Mouse (Mus musculus): ENCODE results near the gene Rybp.

- TF ChIP-seq CTCF (IDR thresholded peaks at IDR 0.05) (no peak), EP300 (IDR thresholded peaks at IDR 0.05; ENCODE audit: insufficient read depth, low read depth, low read length) (no peak)
These were observed 98.2 kb downstream of the Rybp start for GRCm38 (mm10) chr6:100188883-100189743.
